Mouse (Mus musculus) MEL (cell line): ENCODE results near the gene Rassf6.

Experiments
- CHD1 ChIP-seq: IDR thresholded peaks from 2 replicates; pipeline ENCODE4 v1.6.1; 2012; ENCODE audit warnings: low read depth, mild to moderate bottlenecking, inconsistent platforms, low read length, improper control_type of control experiment
- CTCF ChIP-seq, 3 experiments: IDR thresholded peaks in 2 of 3; conservative IDR thresholded peaks in 1 of 3; 2 replicates each; pipeline ENCODE4 v1.5.1; 2011 to 2012; ENCODE audit warnings: low read length in 3 of 3, low read depth in 2 of 3, mild to moderate bottlenecking in 2 of 3, improper control_type of control experiment in 1 of 3, inconsistent platforms in 1 of 3, mixed read lengths in 1 of 3, moderate library complexity in 1 of 3; ENCODE audit not compliant: control insufficient read depth in 1 of 3, insufficient read depth in 1 of 3, poor library complexity in 1 of 3, severe bottlenecking in 1 of 3
- ETS1 ChIP-seq: IDR thresholded peaks from 2 replicates; pipeline ENCODE4 v1.6.1; 2012; ENCODE audit warnings: low read depth, mild to moderate bottlenecking, inconsistent platforms, low read length, improper control_type of control experiment, moderate library complexity
- HCFC1 ChIP-seq: IDR thresholded peaks from 2 replicates; pipeline ENCODE4 v1.6.1; 2012; ENCODE audit warnings: low read depth, mild to moderate bottlenecking, inconsistent platforms, low read length, improper control_type of control experiment, moderate library complexity
- MAZ ChIP-seq: IDR thresholded peaks from 2 replicates; pipeline ENCODE4 v1.6.1; 2012; ENCODE audit warnings: low read depth, mild to moderate bottlenecking, inconsistent platforms, low read length, improper control_type of control experiment
- MYC ChIP-seq: IDR thresholded peaks from 2 replicates; pipeline ENCODE4 v1.6.1; 2011; ENCODE audit warnings: low read depth, mild to moderate bottlenecking, low read length, improper control_type of control experiment, moderate library complexity
- NELFE ChIP-seq: IDR thresholded peaks from 2 replicates; pipeline ENCODE4 v1.6.1; 2011; ENCODE audit warnings: low read depth, low read length, improper control_type of control experiment
- NRF1 ChIP-seq: IDR thresholded peaks from 2 replicates; pipeline ENCODE4 v1.6.1; 2014; ENCODE audit warnings: low read depth, mild to moderate bottlenecking, inconsistent platforms, low read length, improper control_type of control experiment, moderate library complexity; ENCODE audit not compliant: poor library complexity, insufficient read depth, severe bottlenecking
- SMC3 ChIP-seq: IDR thresholded peaks from 2 replicates; pipeline ENCODE4 v1.6.1; 2011; ENCODE audit warnings: low read depth, low read length, improper control_type of control experiment
- ZMIZ1 ChIP-seq: IDR thresholded peaks from 2 replicates; pipeline ENCODE4 v1.6.1; 2012; ENCODE audit warnings: low read depth, mild to moderate bottlenecking, inconsistent platforms, low read length, improper control_type of control experiment, moderate library complexity

DNA sequence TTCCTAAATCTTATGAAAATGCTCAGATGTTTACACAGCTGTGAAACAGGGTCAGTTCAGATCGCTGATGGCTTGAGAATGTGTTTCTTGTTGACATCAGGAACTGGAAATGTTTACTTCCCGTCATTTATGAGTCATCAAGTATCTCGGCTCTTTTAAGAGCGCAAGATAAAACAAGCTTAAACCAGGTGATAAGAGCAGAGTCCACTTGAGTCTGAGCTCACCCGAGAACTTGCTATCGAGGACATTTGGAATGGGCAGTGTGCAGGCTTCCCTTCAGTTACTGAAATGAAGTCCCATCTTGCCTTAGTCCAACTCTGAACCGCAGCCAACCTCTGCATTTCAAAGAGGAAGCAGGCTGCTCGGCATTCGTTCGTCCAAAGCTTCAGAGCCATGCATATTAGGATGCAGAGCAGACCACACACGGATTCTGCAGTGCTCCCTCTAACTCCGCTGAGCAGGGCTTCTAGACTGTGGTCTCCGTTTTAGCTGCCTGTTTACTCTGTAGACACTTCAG lies 37.0 kb downstream of the Rassf6 start:
- TF ChIP-seq NRF1: no peak
- no peak for TF ChIP-seq ETS1
- TF ChIP-seq MYC: no peak
- TF ChIP-seq NELFE: no peak
- no peak for TF ChIP-seq SMC3
- TF ChIP-seq ZMIZ1: no peak
- TF ChIP-seq MAZ: no peak
- TF ChIP-seq CTCF (IDR thresholded peaks at IDR 0.05 in 2 of 3, conservative IDR thresholded peaks at IDR 0.05 in 1 of 3; ENCODE audit: control insufficient read depth in 1 of 3, insufficient read depth in 1 of 3, low read depth in 2 of 3, low read length in 3 of 3, poor library complexity in 1 of 3, severe bottlenecking in 1 of 3): no peak
- no peak for TF ChIP-seq CHD1
- no peak for TF ChIP-seq HCFC1
